Mouse (Mus musculus): ENCODE results near the gene Nln.

The Nln gene

GRCm38 (mm10) chr13:104097190-104097589, 12.2 kb downstream of the Nln start:
- DNase-seq (ENCODE audit: low spot score in 2 of 2) = no peak

DNA sequence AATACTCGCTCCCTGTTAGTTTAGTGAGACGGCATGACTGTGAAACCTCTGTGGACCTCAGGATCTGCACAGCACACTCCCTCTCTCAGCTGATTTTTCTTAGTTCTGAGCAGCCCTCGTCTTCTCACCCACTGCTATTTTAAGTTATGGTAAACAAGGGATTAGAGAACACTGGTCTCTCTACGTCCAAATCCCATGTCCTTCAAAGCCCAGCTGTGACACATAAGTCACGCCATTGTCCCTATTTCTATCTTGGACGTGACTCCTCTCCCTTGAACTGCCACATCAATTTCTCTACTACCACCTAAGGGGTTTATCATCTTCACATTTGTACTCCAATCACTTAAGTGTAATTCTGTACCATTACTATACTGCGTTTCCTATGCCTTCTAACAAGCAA, 13.5 kb downstream of the Nln start:
- DNase-seq (ENCODE audit: low spot score in 2 of 2) = no peak

DNA sequence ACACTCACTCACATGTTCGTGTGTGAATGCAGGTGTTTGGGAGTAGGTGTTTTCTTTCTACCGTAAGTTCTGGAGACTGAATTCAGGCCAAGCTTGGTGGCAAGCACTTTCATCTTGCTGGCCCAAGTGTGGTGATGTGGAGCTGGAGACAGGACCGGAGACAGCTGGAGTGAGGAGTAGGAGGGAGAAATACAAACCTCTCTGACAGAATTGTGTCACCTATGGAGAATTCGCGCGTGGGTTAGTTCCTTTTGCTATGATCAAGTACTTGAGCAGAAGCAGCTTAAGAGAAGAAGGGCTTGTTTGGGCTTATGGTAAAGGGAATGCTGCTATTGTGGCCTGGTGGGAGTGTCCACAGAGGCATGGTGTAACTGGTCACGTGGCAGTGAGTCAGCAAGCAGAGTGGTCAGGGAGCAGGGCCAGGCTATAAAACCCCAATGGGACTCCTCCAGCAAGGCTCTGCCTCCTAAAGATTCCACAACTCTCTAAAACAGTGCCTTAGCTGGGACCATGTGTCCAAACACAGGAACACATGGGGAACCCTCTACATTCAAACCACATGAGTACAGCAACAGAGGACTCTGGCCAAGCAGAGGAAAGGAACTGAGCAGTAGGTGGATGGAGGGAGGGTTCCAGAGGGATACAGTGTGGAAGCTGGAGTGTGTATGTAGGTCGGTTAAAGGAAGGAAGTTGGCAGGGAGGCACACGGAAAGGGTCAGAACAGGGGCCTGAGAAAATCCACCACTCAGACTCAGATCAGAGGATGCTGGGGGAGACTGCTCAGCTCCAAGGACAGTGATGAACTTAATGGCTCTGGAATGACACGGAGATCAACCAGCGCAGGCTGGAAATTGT, 14.7 kb downstream of the Nln start:
- no peak for DNase-seq (ENCODE audit: low spot score in 2 of 2)

DNA sequence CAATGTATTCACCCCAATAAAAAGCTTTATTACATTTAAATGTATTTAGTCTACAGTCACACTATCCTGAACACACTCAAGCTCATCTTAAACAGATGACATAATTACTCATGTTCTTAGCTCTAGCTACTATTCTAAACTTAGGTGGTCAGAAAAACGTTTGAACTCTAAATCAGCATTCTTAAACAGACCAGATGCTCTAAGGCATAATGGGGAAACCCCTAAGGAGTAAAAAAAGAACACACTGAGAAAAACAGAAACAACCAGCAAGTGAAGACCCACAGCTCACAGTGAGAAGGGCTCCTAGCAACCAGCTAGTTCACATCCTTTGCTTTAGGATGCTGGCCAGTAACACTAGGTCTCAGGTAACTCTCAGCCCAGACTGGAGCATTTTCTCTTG, 17.7 kb downstream of the Nln start:
- DNase-seq (ENCODE audit: low spot score in 2 of 2) = no peak

DNA sequence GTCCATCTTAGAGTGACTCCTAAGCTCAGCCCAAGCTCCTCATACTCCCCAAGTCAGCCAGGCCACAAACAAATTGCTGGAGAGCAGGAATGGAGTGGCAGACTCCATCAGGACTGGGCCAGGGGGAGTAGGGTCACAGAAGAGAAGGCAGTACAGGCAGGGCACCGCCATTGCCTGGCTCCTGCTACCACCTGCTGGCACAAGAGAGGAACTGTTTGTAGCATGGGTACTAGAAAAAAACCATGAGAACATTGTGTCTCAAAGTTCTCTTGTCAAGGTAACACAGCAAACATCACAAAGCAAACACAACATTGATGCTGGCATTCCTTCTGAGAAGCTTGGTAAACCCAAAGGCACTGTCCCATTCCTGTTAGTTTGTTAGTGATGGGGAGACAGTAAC, 20.0 kb downstream of the Nln start:
- DNase-seq (ENCODE audit: low spot score in 2 of 2) = peak; percentile 11 to 60

DNA sequence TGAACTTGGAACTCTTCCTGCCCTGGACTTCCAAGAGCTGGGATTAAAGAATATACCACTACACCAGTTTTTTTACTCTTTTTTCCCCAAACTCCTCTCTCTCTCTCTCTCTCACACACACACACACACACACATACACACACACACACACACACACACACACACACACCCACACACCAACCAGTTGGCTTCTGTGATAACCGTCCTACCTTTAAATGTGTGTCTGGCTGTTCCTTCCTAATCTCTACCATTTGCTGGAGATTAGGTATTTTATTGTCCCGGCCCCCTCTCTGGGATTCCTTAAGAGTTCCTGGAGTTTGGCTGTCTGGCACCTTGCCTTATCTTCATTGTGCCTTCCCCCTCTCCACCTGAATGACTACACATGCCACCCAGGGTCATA, 24.8 kb downstream of the Nln start:
- DNase-seq (ENCODE audit: low spot score in 2 of 2) = no peak

- no peak for DNase-seq (ENCODE audit: low spot score in 2 of 2)
Observed at GRCm38 (mm10) chr13:104082504-104082903, 26.9 kb downstream of the Nln start.

GRCm38 (mm10) chr13:104076993-104077392, 32.4 kb downstream of the Nln start:
- no peak for DNase-seq (ENCODE audit: low spot score in 2 of 2)

DNA sequence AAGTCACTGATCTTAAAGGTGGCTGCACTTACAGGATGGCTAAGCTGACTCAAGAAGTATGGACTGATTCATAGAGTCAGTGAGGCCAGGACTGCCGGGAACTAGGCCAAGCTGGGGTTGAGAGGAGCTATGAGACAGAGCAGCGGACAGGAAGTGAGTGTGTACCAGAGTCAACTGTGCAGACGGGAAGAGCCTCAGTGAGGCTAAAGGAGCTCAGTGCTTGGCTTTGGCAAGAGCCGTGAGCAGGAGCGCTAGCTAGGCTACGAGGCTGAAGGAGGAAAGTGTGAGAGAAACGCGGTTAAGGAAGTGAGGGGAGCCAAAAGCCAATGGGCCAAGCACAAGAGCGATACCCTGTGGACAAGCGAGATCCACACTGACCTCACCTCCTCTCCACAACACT, 34.7 kb downstream of the Nln start:
- DNase-seq (ENCODE audit: low spot score in 2 of 2) = peak in 1 of 2 experiments; percentile 10

- no peak for DNase-seq (ENCODE audit: low spot score in 2 of 2)
Observed at GRCm38 (mm10) chr13:104074230-104074629, 35.2 kb downstream of the Nln start.

GRCm38 (mm10) chr13:104072351-104072750, 37.1 kb downstream of the Nln start:
- DNase-seq (ENCODE audit: low spot score in 2 of 2) = no peak

GRCm38 (mm10) chr13:104070703-104071102, 38.7 kb downstream of the Nln start:
- DNase-seq (ENCODE audit: low spot score in 2 of 2) = no peak

DNA sequence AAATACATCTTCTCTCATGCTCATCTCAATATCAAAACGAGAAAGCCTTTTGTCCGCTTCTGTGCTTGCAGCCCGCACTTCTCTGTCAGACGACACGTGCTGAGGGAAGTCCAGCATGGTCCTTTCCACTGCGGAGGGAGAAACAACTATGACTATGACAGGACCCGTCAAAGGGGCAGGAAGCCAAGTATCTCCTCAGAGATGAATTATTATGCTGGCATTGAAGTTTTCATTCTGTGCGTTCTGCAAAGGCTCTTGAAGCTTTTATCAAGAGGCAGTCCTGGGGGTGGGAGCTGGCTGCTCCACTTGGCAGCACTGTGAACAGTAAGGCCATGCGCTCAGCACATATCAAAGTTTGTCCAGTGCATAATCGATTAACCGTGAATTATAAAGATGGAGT, 40.2 kb downstream of the Nln start:
- no peak for DNase-seq (ENCODE audit: low spot score in 2 of 2)

DNA sequence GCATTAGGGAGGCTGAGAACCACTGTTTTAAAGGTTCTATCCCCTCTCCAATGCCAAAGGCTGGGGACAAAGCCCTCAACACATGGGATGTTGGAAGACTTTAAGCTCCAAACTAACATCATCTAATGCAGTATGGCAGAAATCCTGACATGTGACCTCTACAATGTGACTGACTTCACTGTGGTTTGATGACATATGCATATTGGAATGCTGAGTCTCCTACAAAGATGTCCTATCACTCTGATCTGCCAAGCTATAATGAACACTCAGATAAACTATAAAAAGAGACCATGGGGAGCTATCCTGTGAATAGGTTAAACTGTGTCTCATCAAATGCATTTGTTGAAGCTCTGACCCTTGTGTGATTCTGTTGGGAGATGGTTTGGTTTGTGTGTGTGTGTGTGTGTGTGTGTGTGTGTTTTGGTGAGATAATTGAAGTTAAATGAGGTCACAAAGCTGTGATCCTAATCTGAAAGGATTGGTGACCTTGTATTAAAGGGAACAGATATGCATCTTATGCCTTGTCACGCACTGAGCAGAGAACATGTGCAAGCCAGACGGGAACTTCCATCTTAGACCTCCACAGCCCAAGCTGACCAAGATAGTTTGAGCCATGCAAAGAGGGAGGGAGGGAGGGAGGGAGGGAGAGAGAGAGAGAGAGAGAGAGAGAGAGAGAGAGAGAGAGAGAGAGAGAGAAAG, 43.6 kb downstream of the Nln start:
- no peak for DNase-seq (ENCODE audit: low spot score in 2 of 2)

DNA sequence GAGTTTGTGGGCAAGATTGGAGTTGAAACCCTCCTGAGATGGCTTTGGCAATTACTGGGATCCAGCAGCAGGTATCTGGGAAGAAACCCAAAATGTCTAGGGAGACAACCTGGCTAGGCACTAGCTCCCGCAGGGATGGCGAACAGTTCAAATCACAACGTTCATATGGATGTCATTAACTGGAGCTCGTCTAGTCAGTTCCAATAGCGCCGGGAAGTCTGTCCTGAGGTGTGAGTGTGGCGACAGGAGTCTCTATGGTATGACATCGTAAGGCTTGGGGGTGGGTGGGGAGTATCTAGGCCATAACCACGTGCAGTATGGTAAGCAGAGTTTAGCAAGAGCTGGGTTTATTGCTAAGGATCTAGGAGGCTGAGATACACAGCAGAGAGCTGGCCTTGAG, 46.4 kb downstream of the Nln start:
- no peak for DNase-seq (ENCODE audit: low spot score in 2 of 2)

DNA sequence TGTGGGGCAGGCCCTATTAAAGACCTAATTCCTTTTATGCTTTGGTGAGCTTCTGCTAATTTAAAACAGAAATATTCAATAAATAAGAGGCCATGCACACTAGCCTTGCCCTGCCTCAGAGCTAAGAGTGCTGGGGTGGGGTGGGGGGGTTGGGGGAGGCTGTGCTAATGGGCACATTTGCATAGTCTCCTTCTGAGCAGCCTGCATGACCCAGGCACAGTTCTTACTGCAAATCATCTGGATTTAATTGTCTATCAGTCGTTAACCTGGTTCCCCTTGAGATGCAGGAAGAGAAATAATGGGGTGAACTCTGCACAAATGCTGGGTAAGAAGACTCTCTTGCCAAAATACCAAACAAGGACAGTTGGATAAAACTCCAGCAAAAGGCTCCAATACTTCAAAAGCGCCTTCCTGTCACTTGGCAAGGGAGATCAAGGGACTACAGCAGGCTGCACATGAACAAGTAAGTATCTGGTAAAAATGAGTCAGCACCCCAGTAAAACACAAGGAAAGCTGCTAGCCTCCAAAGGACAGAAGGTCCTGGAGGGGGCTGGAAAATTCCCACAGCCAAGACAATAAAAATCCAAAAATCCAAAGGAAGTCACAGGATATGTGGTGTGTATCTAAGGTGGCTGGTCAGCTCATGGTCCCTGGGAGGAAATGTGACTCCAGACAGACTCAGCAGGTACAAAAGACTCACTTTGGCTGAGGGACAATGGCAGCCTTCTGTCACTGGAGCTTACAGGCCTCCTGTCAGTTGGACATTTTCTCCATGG, 47.3 kb downstream of the Nln start:
- DNase-seq (ENCODE audit: low spot score in 2 of 2) = no peak

- no peak for DNase-seq (ENCODE audit: low spot score in 2 of 2)
Observed at GRCm38 (mm10) chr13:104060231-104060630, 49.2 kb downstream of the Nln start.

DNA sequence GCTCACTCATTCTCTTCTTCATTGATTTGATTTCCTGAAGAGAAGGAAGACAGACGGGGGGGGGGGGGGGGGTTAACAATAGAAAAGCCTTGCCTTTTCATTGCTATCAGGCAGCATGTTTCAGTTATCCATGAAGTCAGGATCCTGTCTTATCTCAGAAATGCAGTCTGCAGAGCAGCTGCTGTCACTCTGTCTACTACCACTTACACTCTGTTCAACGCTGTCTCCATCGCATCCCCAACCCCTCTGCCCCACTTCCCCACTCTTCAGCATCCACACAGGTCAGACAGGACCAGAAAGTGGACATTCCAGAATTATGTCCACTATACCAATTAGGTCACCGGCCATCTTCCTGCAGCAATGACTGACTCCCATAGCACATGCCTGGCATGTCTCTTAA, 49.9 kb downstream of the Nln start:
- no peak for DNase-seq (ENCODE audit: low spot score in 2 of 2)

DNA sequence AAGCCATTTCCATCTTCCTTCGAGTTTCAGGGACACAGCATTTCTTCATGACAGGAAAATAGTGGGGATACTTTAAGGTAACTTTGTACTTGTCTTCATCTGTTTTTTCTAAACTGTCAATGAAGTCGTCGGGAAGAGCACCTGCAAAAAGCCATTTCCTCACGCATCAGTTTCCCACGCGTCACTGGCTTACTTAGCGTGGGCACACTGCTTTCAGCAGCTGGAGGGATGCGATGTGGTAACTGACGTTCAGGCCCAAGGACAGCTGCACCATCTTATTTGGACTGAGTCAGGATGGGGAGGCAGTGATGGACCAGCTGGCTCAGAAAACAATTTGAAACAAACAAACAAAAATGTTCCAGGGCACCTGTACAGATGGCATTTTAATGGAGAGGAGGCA, 50.7 kb downstream of the Nln start:
- DNase-seq (ENCODE audit: low spot score in 2 of 2) = peak; percentile 32 to 38

GRCm38 (mm10) chr13:104052271-104052753, 57.1 kb downstream of the Nln start:
- DNase-seq (ENCODE audit: low spot score in 2 of 2) = no peak

- no peak for DNase-seq (ENCODE audit: low spot score in 2 of 2)
Observed at GRCm38 (mm10) chr13:104048835-104049234, 60.6 kb downstream of the Nln start.

DNA sequence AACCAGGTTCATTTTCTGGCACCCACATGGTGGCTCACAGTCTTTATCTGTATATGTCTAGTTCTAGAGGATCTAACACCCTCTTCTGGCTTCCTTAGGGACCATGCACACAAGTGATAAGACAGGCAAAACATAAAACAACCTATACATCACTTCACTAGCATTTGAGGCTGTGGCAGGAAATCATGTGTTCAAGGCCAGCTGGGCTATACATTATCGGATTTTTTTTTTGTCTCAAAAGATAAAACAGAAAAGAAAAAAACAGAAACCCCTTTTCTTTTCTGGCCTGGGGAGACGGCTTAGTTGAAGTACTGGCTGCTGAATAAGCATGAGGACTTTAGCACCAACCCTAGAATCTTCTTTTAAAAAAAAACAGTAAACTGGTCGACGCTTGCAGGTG, 64.3 kb downstream of the Nln start:
- no peak for DNase-seq (ENCODE audit: low spot score in 2 of 2)

Measured in thymus, postnatal 10 days (tissue).